Mouse (Mus musculus): ENCODE data around the gene Cxcl16.

DNA sequence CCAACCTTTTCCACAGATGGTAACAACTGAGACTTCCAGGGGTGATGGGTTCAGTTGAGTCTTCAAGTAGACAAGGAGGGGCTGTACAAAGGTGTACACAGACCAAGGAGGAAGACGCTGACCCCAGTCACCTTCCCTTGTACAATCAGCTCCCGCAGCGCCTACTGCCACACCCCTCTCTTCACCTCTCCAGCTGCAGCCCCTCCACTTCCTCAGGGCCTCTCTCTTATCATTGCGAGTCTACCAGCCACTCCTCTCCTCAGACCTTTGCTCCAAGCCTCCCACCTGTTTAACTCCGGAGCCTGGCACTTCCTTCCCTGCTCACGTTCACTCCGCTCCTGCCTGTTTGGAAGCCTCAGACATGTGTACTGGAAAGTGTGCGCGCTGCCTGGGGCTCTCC is 45.2 kb upstream of the Cxcl16 start, which contains the start of gene Tm4sf5:
- TF ChIP-seq CTCF (IDR thresholded peaks at IDR 0.05; ENCODE audit: low read depth) (no peak), EP300 (IDR thresholded peaks at IDR 0.05; ENCODE audit: low read depth) (no peak)
